Mouse (Mus musculus) thymus, adult 2 months (tissue): ENCODE measurements around the gene Nt5c3. TPM values are rescaled to one million over a fixed set of nuclear protein-coding genes. Genes with fewer than 3 reads are reported as not detected.
A peak's percentile ranks its signal among the peaks of the same experiment; 100 is the strongest.

Source experiments
- DNase-seq: peaks from one replicate; pipeline ENCODE4 v3.0.0; 2021
- H3K27ac ChIP-seq: fragments of 200-500 bp; 2 replicates; pipeline ENCODE4 v1.5.1; 2012; ENCODE audit warnings: low read length, control low read depth; ENCODE audit not compliant: control insufficient read depth, insufficient read depth
- H3K27me3 ChIP-seq: fragments of 200-500 bp; 2 replicates; pipeline ENCODE4 v1.6.1; 2012; ENCODE audit warnings: mild to moderate bottlenecking, low read length, moderate library complexity, mixed read lengths; ENCODE audit not compliant: control insufficient read depth, insufficient read depth
- H3K36me3 ChIP-seq: fragments of 200-500 bp; 2 replicates; pipeline ENCODE4 v1.6.1; 2012; ENCODE audit warnings: mild to moderate bottlenecking, low read length, moderate library complexity; ENCODE audit not compliant: control insufficient read depth, insufficient read depth
- H3K4me1 ChIP-seq: fragments of 200-500 bp; replicated peaks from 2 replicates; pipeline ENCODE4 v1.6.1; 2012; ENCODE audit warnings: low read length; ENCODE audit not compliant: control insufficient read depth, insufficient read depth
- H3K4me3 ChIP-seq: fragments of 200-500 bp; 2 replicates; pipeline ENCODE4 v1.5.1; 2012; ENCODE audit warnings: mild to moderate bottlenecking, low read length, control low read depth, moderate library complexity; ENCODE audit not compliant: control insufficient read depth, insufficient read depth
- CTCF ChIP-seq: fragments of 200-500 bp; IDR thresholded peaks from 2 replicates; pipeline ENCODE4 v1.5.1; 2012; ENCODE audit warnings: mild to moderate bottlenecking, control low read depth, low read length, moderate library complexity, borderline replicate concordance; ENCODE audit not compliant: control insufficient read depth, poor library complexity, insufficient read depth; ENCODE audit errors: extremely low read depth
- POLR2A ChIP-seq: fragments of 200-500 bp; IDR thresholded peaks from 2 replicates; pipeline ENCODE4 v1.6.1; 2012; ENCODE audit warnings: mild to moderate bottlenecking, low read length, control low read depth, moderate library complexity; ENCODE audit not compliant: control insufficient read depth, poor library complexity, insufficient read depth; ENCODE audit errors: extremely low read depth
- WGBS: fragments of 180-500 bp; shearing (Covaris S2); methylation state at CpG from one replicate; pipeline ENCODE4 v1.1.7; 2018; 5-methylcytosine and 5-hydroxymethylcytosine counted together
- polyA plus RNA-seq: library from polyadenylated mRNA; depleted of rRNA; stranded (reverse); fragments of >200 nt; gene quantifications from 2 replicates; pipeline ENCODE4 v1.2.3, GENCODE M21; 2012; rRNA removed

The Nt5c3 gene
- polyA plus RNA-seq = 9.5 and 9.6 TPM in 2 replicates

GRCm38 (mm10) chr6:56923726-56924707 lies at the start of gene Nt5c3, which contains the start of gene Vmn1r4:
Gene Nt5c3 (minus strand): TSS chr6:56923932.
Gene Vmn1r4 (plus strand): TSS chr6:56924015.
- DNase-seq = peak; percentile 93
- Histone ChIP-seq H3K4me3 (peak within 1 kb of the TSS; percentile 95), H3K36me3 (no peaks in the 10 kb centered on the region), H3K4me1 (peaks cover 7% of the 10 kb centered on the region), H3K27me3 (no peaks in the 10 kb centered on the region), H3K27ac (peak within 1 kb of the TSS; percentile 86)
- WGBS = 6% methylated on average over 64 of the region's 64 CpGs
- TF ChIP-seq POLR2A (peak; percentile 75), CTCF (peak; percentile 58; the same call in 1 of the 2 replicates)

GRCm38 (mm10) chr6:56969973-56970372 lies 46.2 kb upstream of the Nt5c3 start, which contains the start of gene Vmn1r5:
Gene Vmn1r5 (plus strand): TSS chr6:56970273.
- TF ChIP-seq CTCF (no peak), POLR2A (no peak)
- no peaks in the 10 kb centered on the region for H3K4me1 ChIP-seq

GRCm38 (mm10) chr6:56956436-56956835 lies 32.7 kb upstream of the Nt5c3 start:
- Histone ChIP-seq H3K27me3 (no peaks in the 10 kb centered on the region), H3K27ac (no peak overlapping the region), H3K36me3 (no peaks in the 10 kb centered on the region), H3K4me1 (no peaks in the 10 kb centered on the region), H3K4me3 (no peak overlapping the region)
- no peak for DNase-seq
- 84% methylated on average over 5 of the region's 5 CpGs for WGBS
- TF ChIP-seq CTCF (no peak), POLR2A (no peak)

More at GRCm38 (mm10) chr6:56969973-56970372, 46.2 kb upstream of the Nt5c3 start, which contains the start of gene Vmn1r5:
- H3K27me3 ChIP-seq = no peaks in the 10 kb centered on the region
- DNase-seq = no peak
- H3K4me3 ChIP-seq = no peak within 1 kb of the TSS
- no peak within 1 kb of the TSS for H3K27ac ChIP-seq
- H3K36me3 ChIP-seq = no peaks in the 10 kb centered on the region

GRCm38 (mm10) chr6:56934366-56934765 lies 10.6 kb upstream of the Nt5c3 start:
- no peaks in the 10 kb centered on the region for H3K36me3 ChIP-seq
- WGBS = 73% methylated on average over 4 of the region's 4 CpGs
- no peaks in the 10 kb centered on the region for H3K4me1 ChIP-seq
- no peak overlapping the region for H3K27ac ChIP-seq
- no peak for DNase-seq
- H3K27me3 ChIP-seq = no peaks in the 10 kb centered on the region
- no peak for TF ChIP-seq CTCF
- H3K4me3 ChIP-seq = no peak overlapping the region

- TF ChIP-seq CTCF = no peak
- no peak for TF ChIP-seq POLR2A
- no peak for DNase-seq
- Histone ChIP-seq H3K27me3 (no peaks in the 10 kb centered on the region), H3K27ac (no peak overlapping the region), H3K4me1 (no peaks in the 10 kb centered on the region), H3K36me3 (no peaks in the 10 kb centered on the region), H3K4me3 (no peak overlapping the region)
- 75% methylated on average over 2 of the region's 2 CpGs for WGBS
Observed at GRCm38 (mm10) chr6:56932464-56932863, 8.7 kb upstream of the Nt5c3 start.

- Histone ChIP-seq H3K27ac (no peak overlapping the region), H3K4me3 (no peak overlapping the region), H3K36me3 (no peaks in the 10 kb centered on the region), H3K27me3 (no peaks in the 10 kb centered on the region), H3K4me1 (no peaks in the 10 kb centered on the region)
- 53% methylated on average over 4 of the region's 4 CpGs for WGBS
- no peak for TF ChIP-seq CTCF
- TF ChIP-seq POLR2A = no peak
- DNase-seq = no peak
Observed at GRCm38 (mm10) chr6:56931648-56932415, 8.1 kb upstream of the Nt5c3 start.
